Mouse (Mus musculus) cerebellum, adult 2 months (tissue): ENCODE data around the gene Plekha5. TPM values are rescaled to one million over a fixed set of nuclear protein-coding genes. Genes with fewer than 3 reads are reported as not detected.

Source experiments
- DNase-seq, 2 experiments: peaks; one replicate each; pipeline ENCODE4 v3.0.0; 2021
- H3K27ac ChIP-seq: fragments of 200-500 bp; 2 replicates; pipeline ENCODE4 v1.5.1; 2012; ENCODE audit warnings: low read length, control low read depth, inconsistent platforms; ENCODE audit not compliant: insufficient read depth
- H3K27me3 ChIP-seq: fragments of 200-500 bp; 2 replicates; pipeline ENCODE4 v1.6.1; 2012; ENCODE audit warnings: inconsistent platforms, mild to moderate bottlenecking, low read length, moderate library complexity; ENCODE audit not compliant: control insufficient read depth, insufficient read depth
- H3K4me1 ChIP-seq: fragments of 200-500 bp; 2 replicates; pipeline ENCODE4 v1.6.1; 2011; ENCODE audit warnings: low read length; ENCODE audit not compliant: control insufficient read depth, insufficient read depth
- H3K4me3 ChIP-seq: fragments of 200-500 bp; replicated peaks from 2 replicates; pipeline ENCODE3; 2011; ENCODE audit warnings: mild to moderate bottlenecking, low read depth, low read length, control low read depth; ENCODE audit not compliant: insufficient read depth
- CTCF ChIP-seq: fragments of 200-500 bp; IDR thresholded peaks from 2 replicates; pipeline ENCODE4 v1.5.1; 2011; ENCODE audit warnings: low read depth, mild to moderate bottlenecking, control low read depth, low read length, moderate library complexity, borderline replicate concordance; ENCODE audit not compliant: insufficient read depth
- POLR2A ChIP-seq: fragments of 200-500 bp; IDR thresholded peaks from 2 replicates; pipeline ENCODE4 v1.6.1; 2011; ENCODE audit warnings: low read length, control low read depth, borderline replicate concordance; ENCODE audit not compliant: insufficient read depth
- WGBS: fragments of 180-500 bp; shearing (Covaris S2); methylation state at CpG from one replicate; pipeline ENCODE4 v1.1.7; 2018; 5-methylcytosine and 5-hydroxymethylcytosine counted together
- polyA plus RNA-seq: library from polyadenylated mRNA; depleted of rRNA; stranded (reverse); fragments of >200 nt; gene quantifications from 2 replicates; pipeline ENCODE4 v1.2.3, GENCODE M21; 2012

Plekha5 gene
- polyA plus RNA-seq, 1 experiment: 118 TPM

GRCm38 (mm10) chr6:140501841-140502240 is 78.0 kb downstream of the Plekha5 start:
- peak in 1 of 2 experiments; percentile 8 for DNase-seq
- H3K4me3 ChIP-seq: no peak overlapping the region
- 87% methylated on average over 7 of the region's 7 CpGs for WGBS
- TF ChIP-seq POLR2A: no peak
- TF ChIP-seq CTCF: no peak
- H3K4me1 ChIP-seq: peaks cover 20% of the 10 kb centered on the region
- H3K27me3 ChIP-seq: no peaks in the 10 kb centered on the region
- H3K27ac ChIP-seq: no peak overlapping the region

DNA sequence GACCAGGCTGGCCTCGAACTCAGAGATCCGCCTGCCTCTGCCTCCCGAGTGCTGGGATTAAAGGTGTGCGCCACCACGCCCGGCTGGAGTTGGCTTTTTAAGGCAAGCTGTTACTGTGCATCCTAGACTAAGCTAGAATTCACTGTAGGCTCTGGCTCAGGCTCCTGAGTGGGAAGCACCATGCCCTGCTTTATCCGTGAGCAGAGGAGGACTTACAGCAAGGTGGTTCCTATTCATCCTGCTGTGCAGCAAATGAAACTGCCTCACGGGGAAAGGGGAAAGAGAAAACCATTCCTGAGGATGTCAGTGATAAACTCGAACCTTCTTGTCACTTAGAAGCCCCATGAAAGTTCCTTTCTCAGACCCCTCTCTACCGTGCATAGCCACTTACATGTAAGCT is 80.9 kb downstream of the Plekha5 start:
- DNase-seq: peak in 1 of 2 experiments; percentile 31
- TF ChIP-seq CTCF (no peak), POLR2A (no peak)
- 57% methylated on average over 9 of the region's 10 CpGs for WGBS
- Histone ChIP-seq H3K4me3 (no peak overlapping the region), H3K4me1 (peaks cover 19% of the 10 kb centered on the region), H3K27me3 (no peaks in the 10 kb centered on the region), H3K27ac (peak overlapping the region; percentile 75; the same call in 1 of the 2 replicates)

DNA sequence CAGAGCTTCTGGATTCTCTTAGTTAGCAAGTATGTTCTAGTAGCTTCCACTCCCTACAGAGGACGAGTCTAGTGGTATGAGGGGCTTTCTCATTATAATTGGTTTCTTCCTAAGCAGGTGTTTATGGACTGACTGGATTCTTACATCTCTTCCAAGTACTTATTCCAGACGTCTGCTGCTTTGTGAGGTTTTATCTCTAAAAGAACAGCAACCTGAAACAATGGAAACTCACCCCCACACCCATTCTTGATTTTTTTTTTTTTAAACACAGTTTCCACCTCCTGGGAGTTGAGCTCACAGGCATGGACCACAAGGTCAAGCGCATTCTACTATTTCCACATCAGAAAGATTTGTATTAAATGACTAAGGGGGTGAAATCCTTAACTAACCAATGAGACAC is 83.8 kb downstream of the Plekha5 start:
- Histone ChIP-seq H3K27ac (no peak overlapping the region), H3K4me3 (no peak overlapping the region), H3K27me3 (no peaks in the 10 kb centered on the region), H3K4me1 (peaks cover 29% of the 10 kb centered on the region)
- TF ChIP-seq CTCF: no peak
- TF ChIP-seq POLR2A: no peak
- peak in 1 of 2 experiments; percentile 2 for DNase-seq
- 69% methylated on average over 3 of the region's 3 CpGs for WGBS

DNA sequence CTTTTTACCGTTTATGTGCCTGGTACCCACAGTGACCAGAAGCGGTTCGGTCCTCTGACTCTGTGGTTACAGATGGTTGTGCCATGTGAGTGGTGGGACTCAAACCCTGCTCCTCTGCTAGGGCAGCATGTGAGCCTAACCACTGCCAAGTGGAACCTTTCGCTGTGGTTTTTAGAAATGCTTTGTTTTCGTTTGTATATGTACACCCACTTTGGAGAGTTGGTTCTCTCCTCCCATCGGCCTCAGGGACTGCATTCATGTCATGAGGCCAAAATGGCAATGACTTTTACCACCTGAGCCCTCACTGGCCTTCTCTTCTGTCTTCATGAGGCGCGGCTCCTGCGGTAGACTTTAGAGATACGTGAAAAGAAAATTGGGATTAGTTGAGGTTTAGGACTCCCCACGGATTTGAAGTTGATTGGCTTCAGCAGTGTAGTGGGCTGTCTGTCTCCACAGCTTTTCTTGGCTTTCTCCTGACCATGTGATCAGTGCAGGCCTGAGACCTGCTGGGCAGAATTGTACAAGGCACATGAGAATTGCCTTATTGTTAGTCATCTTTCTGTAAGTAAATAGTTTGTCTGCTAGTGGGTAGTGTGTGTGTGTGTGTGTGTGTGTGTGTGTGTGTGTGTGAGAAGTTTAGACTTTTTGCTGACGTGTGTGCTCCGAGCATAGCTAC is 84.8 kb downstream of the Plekha5 start:
- Histone ChIP-seq H3K4me3 (no peak overlapping the region), H3K4me1 (peaks cover 34% of the 10 kb centered on the region), H3K27ac (no peak overlapping the region), H3K27me3 (no peaks in the 10 kb centered on the region)
- TF ChIP-seq CTCF: no peak
- TF ChIP-seq POLR2A: no peak
- peak; percentile 40 to 42 for DNase-seq
- 69% methylated on average over 13 of the region's 13 CpGs for WGBS

GRCm38 (mm10) chr6:140509151-140509530 is 85.3 kb downstream of the Plekha5 start:
- peak in 1 of 2 experiments; percentile 14 for DNase-seq
- no peak overlapping the region for H3K4me3 ChIP-seq
- TF ChIP-seq POLR2A: no peak
- no peak for TF ChIP-seq CTCF
- peaks cover 34% of the 10 kb centered on the region for H3K4me1 ChIP-seq
- H3K27ac ChIP-seq: no peak overlapping the region
- no peaks in the 10 kb centered on the region for H3K27me3 ChIP-seq
- 88% methylated on average over 9 of the region's 9 CpGs for WGBS

- DNase-seq: no peak
- Histone ChIP-seq H3K4me3 (no peak overlapping the region), H3K27ac (peak overlapping the region; percentile 49), H3K4me1 (peaks cover 26% of the 10 kb centered on the region), H3K27me3 (no peaks in the 10 kb centered on the region)
- WGBS: 61% methylated on average over 1 of the region's 1 CpGs
- TF ChIP-seq POLR2A: no peak
- TF ChIP-seq CTCF: no peak
These were observed 88.2 kb downstream of the Plekha5 start for GRCm38 (mm10) chr6:140512016-140512415.

- H3K4me1 ChIP-seq: peaks cover 26% of the 10 kb centered on the region
- no peaks in the 10 kb centered on the region for H3K27me3 ChIP-seq
- TF ChIP-seq CTCF (no peak), POLR2A (no peak)
- no peak overlapping the region for H3K4me3 ChIP-seq
- H3K27ac ChIP-seq: peak overlapping the region; percentile 49
- WGBS: 32% methylated on average over 8 of the region's 8 CpGs
- peak; percentile 38 to 53 for DNase-seq
These were observed 88.6 kb downstream of the Plekha5 start for GRCm38 (mm10) chr6:140512427-140512826.

DNA sequence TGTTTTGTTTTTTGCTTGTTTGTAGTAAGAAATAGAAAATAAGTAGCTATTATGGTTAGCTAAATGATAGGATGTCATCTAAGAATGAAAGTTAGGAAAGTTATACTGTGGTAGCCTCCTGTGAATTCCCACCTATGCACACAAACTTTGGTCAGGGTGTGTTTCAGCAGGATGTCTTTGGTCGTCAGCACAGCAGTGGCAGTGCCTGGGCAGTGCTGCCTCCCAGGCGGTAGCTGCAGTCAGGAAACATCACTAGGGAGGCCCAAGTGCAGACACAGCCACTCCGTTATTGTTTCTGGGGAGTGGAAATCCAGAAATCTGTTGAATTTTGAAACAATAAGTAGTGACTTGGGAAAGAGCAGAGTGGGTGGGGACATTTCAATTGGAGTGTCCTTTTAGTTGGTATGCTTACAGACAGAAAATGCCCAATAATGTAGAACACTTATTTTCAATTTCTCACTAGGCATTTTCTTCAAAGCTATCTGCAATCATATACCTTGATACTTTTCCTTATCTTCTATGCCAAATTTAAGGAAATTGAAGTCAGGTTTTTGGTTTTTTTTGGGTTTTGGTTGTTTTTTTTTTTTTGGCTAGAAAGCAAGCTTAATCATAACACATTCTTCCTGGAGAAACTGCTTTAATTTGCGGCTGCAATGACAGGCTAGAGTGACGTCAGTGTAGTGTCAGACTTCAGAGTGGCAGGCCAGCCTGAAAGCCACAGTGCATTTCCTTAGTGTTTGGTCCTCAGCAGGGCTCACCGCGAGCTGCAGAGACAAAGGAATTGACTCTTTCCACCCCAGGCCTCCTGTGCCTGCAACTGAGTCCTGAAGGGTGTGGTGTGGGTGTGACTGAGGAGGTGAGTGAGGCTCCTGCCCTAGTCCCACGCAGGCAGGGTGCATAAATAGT is 90.6 kb downstream of the Plekha5 start:
- Histone ChIP-seq H3K27me3 (no peaks in the 10 kb centered on the region), H3K4me3 (no peak overlapping the region), H3K27ac (peak overlapping the region; percentile 16), H3K4me1 (peaks cover 29% of the 10 kb centered on the region)
- peak; percentile 57 to 61 for DNase-seq
- 15% methylated on average over 8 of the region's 8 CpGs for WGBS
- TF ChIP-seq CTCF (no peak), POLR2A (no peak)
